Mouse (Mus musculus) brain, embryonic 14.5 days (tissue): ENCODE results near the gene Cyp1a2. TPM values are rescaled to one million over a fixed set of nuclear protein-coding genes. Genes with fewer than 3 reads are reported as not detected.

ENCODE experiments used
- DNase-seq: peaks from one replicate; pipeline ENCODE4 v3.0.0-alpha.2; 2011; ENCODE audit warnings: low read depth
- CTCF ChIP-seq: fragments of 200-500 bp; IDR thresholded peaks from 2 replicates; pipeline ENCODE4 v1.5.1; 2012; ENCODE audit warnings: inconsistent platforms, mild to moderate bottlenecking, moderate library complexity, borderline replicate concordance; ENCODE audit not compliant: insufficient read depth, insufficient read length; ENCODE audit errors: extremely low read depth
- POLR2A ChIP-seq: fragments of 200-500 bp; IDR thresholded peaks from 2 replicates; pipeline ENCODE4 v1.6.1; 2012; ENCODE audit warnings: mild to moderate bottlenecking, inconsistent platforms, borderline replicate concordance; ENCODE audit not compliant: poor library complexity, insufficient read depth, insufficient read length, severe bottlenecking; ENCODE audit errors: extremely low read depth
- polyA plus RNA-seq: library from polyadenylated mRNA; depleted of rRNA; stranded (reverse); fragments of >200 nt; gene quantifications from 2 replicates; pipeline ENCODE4 v1.2.3, GENCODE M21; 2012

Cyp1a2 gene
- polyA plus RNA-seq, 1 experiment = not detected

DNA sequence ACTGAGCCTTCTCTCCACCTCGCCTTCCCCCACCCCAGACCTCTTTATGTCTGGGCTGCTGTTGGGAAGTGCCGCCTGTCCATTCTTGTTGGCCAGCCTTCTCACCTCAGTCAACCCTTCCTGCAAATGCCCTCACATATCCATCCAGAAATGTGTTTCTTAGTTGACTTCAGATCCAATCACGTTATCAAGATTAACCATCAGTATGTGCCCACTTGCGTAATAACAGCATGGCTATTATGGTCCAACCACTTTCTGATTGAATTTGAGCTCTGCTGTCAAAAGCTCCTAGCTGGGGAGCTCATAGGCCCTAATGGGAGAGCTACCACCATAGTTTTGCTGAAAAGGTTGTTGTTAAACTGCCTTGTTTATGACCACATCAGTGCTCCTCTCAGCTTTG lies 12.5 kb downstream of the Cyp1a2 start:
- no peak for TF ChIP-seq CTCF
- TF ChIP-seq POLR2A = no peak
- no peak for DNase-seq

DNA sequence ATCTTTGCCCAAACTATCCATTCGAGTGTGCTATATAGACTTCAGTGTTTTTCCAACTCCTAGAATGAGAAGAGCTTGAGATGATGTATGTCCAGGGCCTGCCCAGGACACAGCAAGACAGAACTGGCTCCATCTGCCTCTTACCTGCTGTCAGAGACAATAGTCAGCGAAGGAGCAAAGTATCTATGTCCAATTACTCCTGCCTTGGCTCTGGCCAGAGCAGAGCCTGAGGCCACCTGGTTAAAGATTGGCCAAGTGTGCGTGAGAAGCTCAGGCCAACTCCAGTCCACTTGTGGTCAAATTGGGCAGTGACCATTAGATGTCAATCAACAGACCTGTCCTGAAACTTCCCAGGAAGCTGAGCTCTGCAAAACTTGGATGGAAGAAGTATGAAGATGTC lies 13.9 kb downstream of the Cyp1a2 start:
- no peak for DNase-seq
- TF ChIP-seq CTCF = no peak
- TF ChIP-seq POLR2A = no peak

DNA sequence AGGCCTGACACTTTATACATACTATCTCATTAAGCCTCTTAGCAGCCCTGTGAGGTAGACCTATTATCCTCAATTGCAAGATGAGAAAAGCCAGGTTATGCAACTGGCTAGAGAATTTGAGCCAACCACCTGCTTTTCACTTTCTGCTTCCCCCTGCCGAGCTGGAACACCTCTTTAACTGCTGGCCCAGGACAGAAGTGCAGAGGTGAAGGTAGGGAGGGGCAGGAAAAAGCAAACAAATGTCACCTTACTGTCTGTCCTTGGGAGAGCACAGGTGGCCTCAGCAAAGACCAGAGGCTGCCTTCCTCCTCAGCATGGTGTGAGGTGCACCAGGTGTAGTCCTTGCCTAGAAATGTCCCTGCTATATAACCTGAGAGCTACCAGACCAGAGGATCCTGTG lies 15.2 kb downstream of the Cyp1a2 start:
- DNase-seq = no peak
- TF ChIP-seq CTCF (no peak), POLR2A (no peak)

DNA sequence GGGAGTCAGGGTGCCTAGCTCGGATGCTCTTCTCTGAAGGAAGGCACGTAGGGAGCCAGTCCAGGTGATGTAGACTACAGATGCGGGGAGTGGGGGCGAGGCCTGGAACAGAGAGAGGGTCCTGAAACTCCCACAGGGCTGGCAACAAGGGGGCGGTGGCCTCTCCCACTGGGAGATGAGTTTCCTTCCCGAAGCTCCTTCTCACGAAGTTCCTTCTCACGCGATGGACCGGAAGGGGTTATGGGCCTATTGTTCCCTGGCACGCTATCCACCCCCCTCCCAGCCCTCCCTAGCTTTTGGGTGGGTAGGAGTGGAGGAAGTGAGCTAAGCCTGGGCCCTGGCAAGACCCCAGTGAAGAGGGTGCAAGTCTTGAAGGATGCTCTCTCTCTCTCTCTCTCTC lies 15.7 kb downstream of the Cyp1a2 start:
- TF ChIP-seq POLR2A = no peak
- TF ChIP-seq CTCF = no peak
- no peak for DNase-seq

DNA sequence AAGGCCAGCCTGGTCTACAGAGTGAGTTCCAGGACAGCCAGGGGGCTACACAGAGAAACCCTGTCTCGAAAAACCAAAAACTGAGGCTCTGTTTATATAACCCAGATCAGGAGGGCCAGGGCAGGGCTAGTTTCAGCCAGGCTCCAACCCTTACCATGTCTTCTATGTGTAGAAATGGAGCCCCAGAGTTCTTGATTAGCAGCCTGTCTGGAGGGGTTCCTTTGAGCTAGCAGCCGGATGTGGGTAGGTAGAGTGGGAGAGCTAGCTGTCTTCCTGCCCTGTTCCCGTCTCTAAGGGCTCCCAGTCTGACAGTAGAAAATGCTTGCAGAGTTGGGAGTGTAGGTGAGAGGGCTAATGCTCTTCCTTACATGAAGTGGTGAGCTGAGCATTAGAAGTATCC lies 16.4 kb downstream of the Cyp1a2 start:
- TF ChIP-seq CTCF (no peak), POLR2A (no peak)
- no peak for DNase-seq

DNA sequence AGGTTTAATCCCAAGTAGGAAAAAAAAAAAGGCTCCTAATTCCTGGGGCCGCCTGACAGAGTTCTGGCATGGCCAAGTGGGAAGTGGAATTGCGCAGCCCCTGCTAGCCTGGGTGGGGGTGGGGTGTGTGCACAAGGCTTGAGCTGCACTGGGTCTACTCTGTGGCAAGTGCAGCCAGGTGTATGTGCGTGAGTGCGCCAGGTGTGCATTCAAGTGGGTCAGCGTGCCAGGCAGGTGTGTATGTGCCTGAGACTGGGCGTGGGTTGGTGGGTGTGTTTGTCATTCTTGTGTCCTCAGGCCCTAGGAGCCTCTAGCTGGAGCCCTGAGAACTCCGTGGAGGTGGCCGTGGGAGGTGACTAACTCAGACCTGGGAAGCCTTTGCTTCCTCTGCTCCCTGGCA lies 17.0 kb downstream of the Cyp1a2 start:
- TF ChIP-seq POLR2A = no peak
- TF ChIP-seq CTCF = no peak

DNA sequence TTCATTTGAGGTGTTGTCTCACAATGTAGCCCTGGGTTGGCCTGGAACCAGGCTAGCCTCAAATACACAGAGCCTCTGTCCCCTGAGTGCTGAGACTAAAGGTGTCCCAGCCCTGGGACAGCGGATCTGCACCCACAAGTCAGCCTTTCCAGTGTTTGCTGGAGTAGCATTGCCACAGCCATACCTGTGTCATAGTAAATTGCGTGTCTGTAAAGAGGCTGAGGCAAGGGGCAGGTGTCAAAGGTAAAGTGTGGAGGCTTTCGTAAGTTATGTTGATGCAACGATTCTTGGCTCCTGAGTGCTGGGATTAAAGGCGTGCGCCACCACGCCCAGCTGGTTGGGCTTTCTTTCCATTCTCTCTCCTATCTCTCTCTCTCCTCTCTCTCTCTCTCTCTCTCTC lies 18.9 kb downstream of the Cyp1a2 start:
- no peak for TF ChIP-seq POLR2A
- TF ChIP-seq CTCF = no peak
- DNase-seq = no peak

More for the DNA sequence above, 17.0 kb downstream of the Cyp1a2 start:
- DNase-seq = no peak

DNA sequence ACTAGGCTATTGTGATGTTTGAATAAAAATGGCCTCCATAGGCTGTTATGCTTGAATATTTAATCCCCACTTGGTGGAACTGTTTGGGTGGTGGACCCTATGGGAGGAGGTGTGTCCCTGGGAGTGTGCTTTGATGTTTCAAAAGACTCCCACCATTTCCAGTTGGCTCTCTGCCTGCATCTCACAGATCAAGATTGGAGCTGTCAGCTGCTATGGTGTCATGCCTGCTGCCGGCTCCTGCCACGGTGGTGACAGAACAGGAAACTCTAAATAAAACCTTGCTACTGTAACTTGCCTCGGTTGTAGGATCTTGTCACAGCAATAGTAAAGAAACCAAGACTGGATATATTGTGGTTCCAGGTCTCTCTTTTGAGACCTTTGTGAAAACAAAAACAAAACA lies 22.0 kb downstream of the Cyp1a2 start:
- TF ChIP-seq CTCF = no peak
- no peak for TF ChIP-seq POLR2A

DNA sequence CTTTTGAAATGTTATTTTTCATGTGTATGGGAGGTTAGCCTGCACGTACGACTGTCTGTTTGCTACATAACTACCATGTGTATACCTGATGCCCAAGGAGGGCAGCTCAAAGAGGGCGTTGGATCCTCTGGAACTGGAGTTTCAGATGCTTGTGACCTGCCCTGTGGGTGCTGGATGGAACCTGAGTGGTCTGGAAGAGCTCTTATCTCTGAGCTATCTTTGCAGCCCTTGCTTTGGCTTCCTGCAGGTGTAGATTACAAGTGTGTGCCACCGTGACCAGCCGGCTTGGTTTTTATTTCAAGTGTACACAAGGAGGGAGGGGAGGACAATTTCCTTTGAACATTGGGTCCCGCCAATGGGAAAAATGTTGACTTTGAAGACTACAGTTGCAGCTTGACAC lies 23.0 kb downstream of the Cyp1a2 start:
- no peak for DNase-seq
- no peak for TF ChIP-seq POLR2A
- TF ChIP-seq CTCF = no peak

More for the DNA sequence above, 22.0 kb downstream of the Cyp1a2 start:
- DNase-seq = peak; percentile 57

DNA sequence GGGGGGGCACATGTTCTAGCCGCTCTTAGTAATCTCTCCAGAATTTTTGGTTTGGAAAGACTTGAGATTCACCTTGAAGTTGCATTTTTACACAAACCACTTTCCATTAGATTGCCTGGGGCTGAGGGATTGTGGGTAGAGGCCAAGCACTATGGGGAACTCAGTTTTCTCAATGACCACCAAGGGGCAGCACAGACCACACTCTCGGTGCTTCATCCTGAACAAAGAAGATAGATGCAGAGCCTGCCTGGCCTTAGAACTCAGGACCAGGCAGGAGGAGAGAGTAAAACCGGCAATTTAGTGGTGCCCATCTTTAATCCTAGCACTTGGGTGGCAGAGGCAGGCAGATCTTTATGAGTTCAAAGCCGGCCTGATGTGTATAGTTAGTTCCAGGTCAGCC lies 23.7 kb downstream of the Cyp1a2 start:
- TF ChIP-seq CTCF (peak; percentile 72), POLR2A (no peak)
- peak; percentile 85 for DNase-seq

DNA sequence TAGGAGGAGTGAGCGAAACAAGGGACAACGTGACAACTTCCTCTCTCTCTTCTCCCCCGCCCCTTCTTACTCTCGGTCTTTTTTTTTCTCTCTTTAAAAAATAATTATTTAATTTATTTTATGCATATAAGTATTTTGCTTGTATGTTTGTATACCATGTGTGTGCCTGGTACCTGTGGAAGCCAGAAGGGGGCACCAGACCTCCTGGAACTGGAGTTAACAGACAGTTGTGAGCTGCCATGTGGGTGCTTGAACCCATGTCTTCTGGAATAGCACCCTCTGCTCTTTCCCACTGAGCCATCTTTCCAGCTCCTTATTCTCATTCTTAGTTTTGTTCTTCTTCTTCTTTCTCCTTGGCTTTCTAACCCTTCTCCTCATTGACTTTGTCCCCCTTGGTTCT lies 24.5 kb downstream of the Cyp1a2 start:
- DNase-seq = no peak
- TF ChIP-seq CTCF (no peak), POLR2A (no peak)

DNA sequence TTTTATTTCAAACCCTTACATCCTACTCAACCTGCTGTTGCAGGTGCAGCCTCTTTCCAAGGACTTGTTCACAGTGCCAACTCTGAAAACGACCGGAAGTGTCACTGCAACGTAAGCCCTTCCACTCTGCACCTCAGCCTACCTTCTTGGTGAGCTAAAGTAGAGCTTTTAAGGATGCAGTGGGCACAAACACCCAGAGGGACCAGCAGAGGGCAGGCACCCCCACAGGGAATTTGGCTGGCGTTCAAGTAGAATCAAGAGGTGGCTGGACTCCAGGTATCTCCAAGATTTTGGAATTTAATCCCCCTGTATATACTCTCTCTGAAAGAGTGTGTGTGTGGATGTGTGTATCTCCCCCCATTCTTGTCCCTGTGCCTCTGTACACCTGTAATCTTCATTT lies 25.7 kb downstream of the Cyp1a2 start:
- DNase-seq = no peak
- no peak for TF ChIP-seq POLR2A
- TF ChIP-seq CTCF = no peak

DNA sequence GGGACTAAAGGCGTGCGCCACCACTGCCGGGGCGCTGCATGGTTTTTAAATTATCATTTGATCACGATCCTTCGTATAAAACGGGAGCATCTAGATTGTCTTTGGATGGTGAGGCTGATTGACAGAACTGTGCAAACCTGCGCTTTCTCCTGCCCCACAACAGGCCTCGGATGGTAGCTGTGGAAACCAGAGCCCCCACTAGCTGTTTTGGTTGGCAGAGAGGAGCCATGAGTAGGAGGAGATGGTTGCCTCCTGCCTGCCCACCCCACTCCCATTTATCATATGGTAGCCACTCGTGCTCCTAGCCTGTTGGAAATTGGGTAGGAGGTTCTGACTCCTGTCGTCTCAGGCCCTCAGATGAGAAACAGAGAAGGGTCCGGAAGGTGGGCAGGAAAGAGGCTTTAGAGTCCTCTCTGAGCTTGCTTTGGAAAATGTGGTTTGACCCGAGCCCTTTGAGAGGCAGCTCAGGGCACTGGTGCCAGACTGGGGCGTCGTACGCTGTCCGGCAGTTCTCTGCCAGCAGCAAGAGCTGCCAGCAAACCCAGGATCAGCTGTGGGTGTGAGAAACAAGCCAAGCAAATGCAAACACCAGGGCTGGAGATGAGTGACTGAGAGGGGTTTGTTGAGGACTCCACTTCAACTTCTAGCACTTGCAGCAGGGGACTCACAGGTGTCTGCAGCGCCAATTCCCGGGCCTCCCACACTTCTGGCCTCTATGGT lies 26.7 kb downstream of the Cyp1a2 start:
- no peak for DNase-seq
- TF ChIP-seq CTCF (no peak), POLR2A (no peak)

DNA sequence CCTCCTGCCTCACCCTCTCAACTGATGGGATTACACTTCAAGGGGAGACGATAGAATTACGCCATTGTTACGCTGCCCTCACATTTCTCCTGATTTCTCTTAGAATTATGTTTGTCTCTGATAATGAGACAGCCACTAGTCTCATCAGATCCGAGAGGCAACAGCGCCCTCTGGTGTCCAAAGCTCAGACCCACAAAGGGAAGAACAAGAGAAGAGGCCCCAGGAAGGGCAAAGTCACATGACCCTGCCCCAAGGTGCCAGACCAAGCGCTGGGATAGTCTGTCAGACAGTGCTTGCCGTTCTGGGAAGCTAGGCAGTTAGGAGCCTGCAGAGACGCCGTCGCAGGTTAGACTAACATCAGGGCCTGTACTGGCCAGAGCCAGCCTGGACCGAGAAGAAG lies 27.8 kb downstream of the Cyp1a2 start:
- peak; percentile 94 for DNase-seq
- TF ChIP-seq POLR2A = no peak
- TF ChIP-seq CTCF = peak; percentile 91
